19 mouse cellular contexts compared by ENCODE assay signal in genomic region chr5:142181862-142182261, GRCm38 (mm10).
DNase-seq lines count a peak whose midpoint lies in the region; ATAC-seq lines count a peak whose summit lies in the region.
"Had no signal": no experiment of that assay in that cellular context is flagged by ENCODE, and none has a peak within 500 bp of the region (broad histone marks: within the 10 kb centered on the region; RNA-seq: fewer than 3 reads in every experiment).

No protein-coding gene starts in this region.

- H3K9ac ChIP-seq in midbrain, embryonic 14.5 days (replicated peaks; ENCODE audit: low read length): no peak overlapping the region
- no peak overlapping the region for H3K9ac ChIP-seq in midbrain, embryonic 13.5 days (replicated peaks)
- no peak overlapping the region for H3K9ac ChIP-seq in liver, embryonic 15.5 days
- H3K9ac ChIP-seq: forebrain, postnatal 0 days; liver, embryonic 14.5 days; neural tube, embryonic 12.5 days had no signal

- H3K4me2 ChIP-seq in midbrain, embryonic 14.5 days (ENCODE audit: low read length): no peak overlapping the region
- H3K4me2 ChIP-seq in midbrain, embryonic 13.5 days (replicated peaks): no peak overlapping the region
- H3K4me2 ChIP-seq in liver, embryonic 15.5 days: no peak overlapping the region
- H3K4me2 ChIP-seq: neural tube, embryonic 12.5 days had no signal

- no peak overlapping the region for H3K27ac ChIP-seq in midbrain, embryonic 14.5 days (replicated peaks; ENCODE audit: low read depth, low read length)
- H3K27ac ChIP-seq in midbrain, embryonic 13.5 days: no peak overlapping the region
- no peak overlapping the region for H3K27ac ChIP-seq in liver, embryonic 15.5 days (replicated peaks)
- H3K27ac ChIP-seq: heart, embryonic 10.5 days; liver, embryonic 14.5 days; macrophage; neural tube, embryonic 12.5 days had no signal

- peaks cover 25% of the 10 kb centered on the region for H3K4me1 ChIP-seq in midbrain, embryonic 14.5 days (ENCODE audit: control insufficient read depth, insufficient read depth, low read length)
- peaks cover 37% of the 10 kb centered on the region for H3K4me1 ChIP-seq in midbrain, embryonic 13.5 days (replicated peaks)
- H3K4me1 ChIP-seq in liver, embryonic 15.5 days (replicated peaks): peaks cover 10% of the 10 kb centered on the region; the same call in 1 of the 2 replicates
- H3K4me1 ChIP-seq: heart, embryonic 10.5 days had no signal

- intact Hi-C loops in heart, postnatal 10 days (cut with DNase I): no loop called here

- H3K9me3 ChIP-seq in midbrain, embryonic 14.5 days (ENCODE audit: control insufficient read depth, low read length): no peaks in the 10 kb centered on the region; the same call in 1 of the 2 replicates
- no peaks in the 10 kb centered on the region for H3K9me3 ChIP-seq in midbrain, embryonic 13.5 days
- no peaks in the 10 kb centered on the region for H3K9me3 ChIP-seq in liver, embryonic 15.5 days (replicated peaks)
- H3K9me3 ChIP-seq: heart, embryonic 10.5 days; neural tube, embryonic 12.5 days had no signal

- no peak overlapping the region for H3K4me3 ChIP-seq in midbrain, embryonic 14.5 days (replicated peaks; ENCODE audit: low read depth, low read length)
- H3K4me3 ChIP-seq in midbrain, embryonic 13.5 days (replicated peaks): no peak overlapping the region
- no peak overlapping the region for H3K4me3 ChIP-seq in liver, embryonic 15.5 days (replicated peaks)
- H3K4me3 ChIP-seq: heart, embryonic 10.5 days; neural tube, embryonic 12.5 days had no signal

- ATAC-seq in midbrain, embryonic 14.5 days (ENCODE audit: low FRiP score, low TSS enrichment): no peak
- no peak; the same call in 1 of the 2 replicates for ATAC-seq in midbrain, embryonic 13.5 days
- ATAC-seq in liver, embryonic 15.5 days (ENCODE audit: insufficient read depth): peak; percentile 57
- ATAC-seq: forebrain, postnatal 0 days; midbrain, embryonic 16.5 days; Patski had no signal

- H3K36me3 ChIP-seq in midbrain, embryonic 14.5 days (ENCODE audit: control insufficient read depth, insufficient read depth, low read length): no peaks in the 10 kb centered on the region
- H3K36me3 ChIP-seq in midbrain, embryonic 13.5 days: no peaks in the 10 kb centered on the region; the same call in 1 of the 2 replicates
- no peaks in the 10 kb centered on the region for H3K36me3 ChIP-seq in liver, embryonic 15.5 days (replicated peaks)
- H3K36me3 ChIP-seq: neural tube, embryonic 12.5 days had no signal

- H3K27me3 ChIP-seq in midbrain, embryonic 14.5 days (ENCODE audit: control insufficient read depth, insufficient read depth, low read length): peaks cover 6% of the 10 kb centered on the region; the same call in 1 of the 2 replicates
- H3K27me3 ChIP-seq in midbrain, embryonic 13.5 days: peaks cover 47% of the 10 kb centered on the region
- no peaks in the 10 kb centered on the region for H3K27me3 ChIP-seq in liver, embryonic 15.5 days
- H3K27me3 ChIP-seq: Patski had no signal

- DNase-seq in midbrain, embryonic 14.5 days: peak; percentile 28
- peak; percentile 41 to 57 for DNase-seq in kidney, postnatal 25 days
- no peak for DNase-seq in adrenal gland, postnatal 14 days
- no peak for DNase-seq in heart, postnatal 10 days
- no peak for DNase-seq in thymus, postnatal 36 days
- no peak for DNase-seq in spleen, postnatal 10 days (ENCODE audit: low spot score in 2 of 2)
- DNase-seq: cerebellum, adult 18-20 months; forebrain, postnatal 0 days; gastrocnemius, postnatal 36 days; heart, postnatal 36 days; thymus, adult 2 months had no signal

- WGBS in midbrain, embryonic 14.5 days: 66% methylated on average over 14 of the region's 14 CpGs
- WGBS in midbrain, embryonic 13.5 days: 70% methylated on average over 14 of the region's 14 CpGs
- WGBS in liver, embryonic 15.5 days (ENCODE audit: insufficient replicate concordance): 55% methylated on average over 14 of the region's 14 CpGs

Comparison
In these comparisons a context has a peak if more than half of its experiments do, and no peak if none do; other contexts are left out.
1. DNase-seq: peak in midbrain, embryonic 14.5 days (single experiment) and kidney, postnatal 25 days (2 of 2); none in adrenal gland, postnatal 14 days (single experiment), heart, postnatal 10 days (0 of 2), thymus, postnatal 36 days (0 of 2) and spleen, postnatal 10 days (0 of 2).